Mouse (Mus musculus) hindbrain, embryonic 11.5 days (tissue): ENCODE results near the gene Itpr1. TPM values are rescaled to one million over a fixed set of nuclear protein-coding genes. Genes with fewer than 3 reads are reported as not detected.

ENCODE experiments used
- ATAC-seq: fragments of 200-750 bp; cut with Nextera tagmentation; 2 replicates; pipeline ENCODE4 v1.8.0; 2017; ENCODE audit warnings: mild to moderate bottlenecking, moderate TSS enrichment, moderate library complexity; ENCODE audit not compliant: low FRiP score
- DNase-seq: peaks from one replicate; pipeline ENCODE4 v3.0.0-alpha.2; 2015; ENCODE audit warnings: low spot score
- H3K27ac ChIP-seq: fragments of 300-500 bp; sonication (generic); 2 replicates; pipeline ENCODE4 v1.5.1; 2014; ENCODE audit warnings: mild to moderate bottlenecking, low read depth, low read length
- H3K27me3 ChIP-seq: fragments of 300-500 bp; sonication (generic); 2 replicates; pipeline ENCODE4 v1.6.1; 2014; ENCODE audit warnings: mild to moderate bottlenecking, low read length, moderate library complexity, mixed read lengths; ENCODE audit not compliant: control insufficient read depth, insufficient read depth
- H3K36me3 ChIP-seq: fragments of 300-500 bp; sonication (generic); 2 replicates; pipeline ENCODE4 v1.6.1; 2014; ENCODE audit warnings: mild to moderate bottlenecking, low read length, moderate library complexity, mixed read lengths; ENCODE audit not compliant: control insufficient read depth, insufficient read depth
- H3K4me1 ChIP-seq: fragments of 300-500 bp; sonication (generic); replicated peaks from 2 replicates; pipeline ENCODE4 v1.6.1; 2014; ENCODE audit warnings: low read length, mixed read lengths; ENCODE audit not compliant: control insufficient read depth, insufficient read depth
- H3K4me2 ChIP-seq: fragments of 300-500 bp; sonication (generic); replicated peaks from 2 replicates; pipeline ENCODE4 v1.6.1; 2014; ENCODE audit warnings: mild to moderate bottlenecking, low read depth, low read length
- H3K4me3 ChIP-seq: fragments of 300-500 bp; sonication (generic); 2 replicates; pipeline ENCODE4 v1.5.1; 2014; ENCODE audit warnings: low read depth, low read length
- H3K9ac ChIP-seq: fragments of 300-500 bp; sonication (generic); 2 replicates; pipeline ENCODE4 v1.6.1; 2014; ENCODE audit warnings: low read depth, low read length
- H3K9me3 ChIP-seq: fragments of 300-500 bp; sonication (generic); 2 replicates; pipeline ENCODE4 v1.6.1; 2016; ENCODE audit warnings: low read length; ENCODE audit not compliant: control insufficient read depth
- WGBS: fragments of 180-500 bp; shearing (Covaris S2); extraction: QIAGEN DNeasy Blood & Tissue Kit; methylation state at CpG from one replicate; pipeline ENCODE4 v1.1.7; 2014; 5-methylcytosine and 5-hydroxymethylcytosine counted together
- polyA plus RNA-seq: library from polyadenylated mRNA; unstranded; fragments of >200 nt; fragmentation: Nextera tagmentation; extraction: Ambion mirVana; gene quantifications from 2 replicates; pipeline ENCODE4 v1.2.1, GENCODE M21; 2014

The Itpr1 gene
- polyA plus RNA-seq, 1 experiment from 2014 or later = 9.6 TPM

DNA sequence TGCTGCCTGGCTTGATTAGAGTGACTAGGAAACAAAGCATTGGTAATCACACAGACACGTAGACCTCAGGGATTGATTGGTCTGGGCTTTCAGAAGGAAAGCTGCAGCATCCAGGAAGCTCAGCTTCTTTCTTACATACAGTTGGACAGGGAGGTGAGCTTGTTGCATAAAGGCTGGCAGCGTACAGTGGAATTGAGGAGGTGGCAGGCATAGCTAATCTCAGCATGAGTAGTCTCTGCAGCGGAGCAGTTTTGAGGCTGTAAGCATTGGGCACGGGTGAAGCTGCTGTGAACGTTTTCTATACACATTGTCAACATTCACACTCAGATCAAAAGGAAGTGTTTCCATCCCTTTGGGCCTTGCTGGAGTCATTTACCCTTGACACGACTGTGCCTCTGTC lies 124.4 kb downstream of the Itpr1 start:
- WGBS = 78% methylated on average over 6 of the region's 6 CpGs
- DNase-seq = no peak
- no peaks in the 10 kb centered on the region for H3K27me3 ChIP-seq
- ATAC-seq = no peak
- no peak overlapping the region for H3K4me3 ChIP-seq
- no peak overlapping the region for H3K27ac ChIP-seq
- no peaks in the 10 kb centered on the region for H3K36me3 ChIP-seq
- H3K4me2 ChIP-seq = no peak overlapping the region
- H3K4me1 ChIP-seq = no peaks in the 10 kb centered on the region
- H3K9ac ChIP-seq = no peak overlapping the region
- H3K9me3 ChIP-seq = no peaks in the 10 kb centered on the region

DNA sequence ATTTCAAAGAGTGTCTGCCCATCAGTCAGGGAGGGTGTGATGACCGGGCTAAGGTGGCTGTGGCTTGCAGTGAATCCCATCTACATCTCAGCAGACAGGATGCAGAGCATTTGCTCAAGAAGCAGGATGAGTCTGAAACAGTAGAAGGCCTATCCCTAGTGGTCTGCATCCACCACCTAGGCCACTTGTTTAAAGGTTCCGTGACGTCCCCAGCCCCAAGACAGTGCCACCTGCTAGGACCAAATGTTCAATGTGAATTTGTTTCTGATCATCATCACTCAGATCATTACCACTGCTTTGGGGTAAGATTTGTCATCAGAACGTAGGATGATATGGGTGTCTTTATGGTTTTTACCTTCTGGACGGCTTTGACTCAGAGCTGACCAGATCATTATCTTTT lies 125.5 kb downstream of the Itpr1 start:
- no peak overlapping the region for H3K9ac ChIP-seq
- H3K4me3 ChIP-seq = no peak overlapping the region
- H3K9me3 ChIP-seq = no peaks in the 10 kb centered on the region
- 93% methylated on average over 5 of the region's 5 CpGs for WGBS
- no peaks in the 10 kb centered on the region for H3K36me3 ChIP-seq
- H3K4me1 ChIP-seq = no peaks in the 10 kb centered on the region
- H3K27ac ChIP-seq = no peak overlapping the region
- ATAC-seq (no peak), DNase-seq (no peak)
- H3K27me3 ChIP-seq = no peaks in the 10 kb centered on the region
- no peak overlapping the region for H3K4me2 ChIP-seq

DNA sequence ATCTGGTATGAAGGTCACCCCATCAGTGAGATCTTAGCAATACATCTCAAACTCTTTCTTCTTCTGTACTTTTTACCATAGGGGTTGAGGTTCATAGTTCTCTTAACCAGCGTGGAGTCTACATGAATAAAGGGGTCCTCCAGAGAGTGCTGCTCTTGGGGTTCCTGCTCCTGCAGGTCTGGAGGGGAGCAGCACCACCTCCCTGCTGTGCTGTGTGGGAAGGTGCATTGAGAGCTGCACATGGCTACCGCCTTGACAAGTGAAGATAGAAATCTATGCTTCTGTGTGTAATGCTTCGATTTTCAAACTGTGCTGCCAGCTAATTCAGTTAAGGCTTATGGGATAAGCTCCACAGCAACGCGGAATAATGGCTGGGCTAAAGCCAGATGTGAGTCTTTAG lies 130.1 kb downstream of the Itpr1 start:
- WGBS = 80% methylated on average over 5 of the region's 5 CpGs
- Histone ChIP-seq H3K27ac (no peak overlapping the region), H3K9me3 (no peaks in the 10 kb centered on the region), H3K4me1 (no peaks in the 10 kb centered on the region), H3K36me3 (no peaks in the 10 kb centered on the region), H3K4me3 (no peak overlapping the region), H3K9ac (no peak overlapping the region), H3K4me2 (no peak overlapping the region), H3K27me3 (no peaks in the 10 kb centered on the region)
- no peak for DNase-seq
- no peak for ATAC-seq

DNA sequence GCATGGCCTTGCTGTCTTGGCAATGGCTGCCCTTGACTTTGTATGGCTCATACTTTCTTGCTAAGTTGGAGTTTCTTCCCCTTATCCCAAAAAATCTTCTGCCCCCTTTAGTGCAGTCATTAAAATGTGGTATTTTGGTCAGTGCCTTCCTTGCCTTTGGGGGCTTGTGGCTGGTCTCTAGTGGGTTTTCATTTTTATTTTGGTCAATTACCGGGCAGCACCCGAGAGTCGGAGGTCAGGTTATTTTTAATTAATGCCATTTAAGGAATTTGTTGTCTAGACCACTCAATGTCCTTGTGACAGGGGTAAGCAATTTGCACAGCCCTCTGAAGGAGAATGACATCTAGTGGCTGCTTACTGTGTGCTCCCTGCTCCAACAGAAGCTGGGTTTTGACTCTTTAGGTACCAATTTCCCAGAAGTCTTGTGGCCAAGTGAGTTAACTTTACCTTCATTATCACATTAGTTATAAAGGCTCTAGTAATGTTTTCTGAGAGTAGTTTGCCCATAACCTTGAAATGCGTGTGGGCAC lies 130.9 kb downstream of the Itpr1 start:
- H3K9me3 ChIP-seq = no peaks in the 10 kb centered on the region
- no peak overlapping the region for H3K9ac ChIP-seq
- 85% methylated on average over 4 of the region's 4 CpGs for WGBS
- no peak overlapping the region for H3K4me3 ChIP-seq
- no peak overlapping the region for H3K4me2 ChIP-seq
- no peak overlapping the region for H3K27ac ChIP-seq
- DNase-seq (no peak), ATAC-seq (no peak)
- no peaks in the 10 kb centered on the region for H3K36me3 ChIP-seq
- no peaks in the 10 kb centered on the region for H3K4me1 ChIP-seq
- no peaks in the 10 kb centered on the region for H3K27me3 ChIP-seq

DNA sequence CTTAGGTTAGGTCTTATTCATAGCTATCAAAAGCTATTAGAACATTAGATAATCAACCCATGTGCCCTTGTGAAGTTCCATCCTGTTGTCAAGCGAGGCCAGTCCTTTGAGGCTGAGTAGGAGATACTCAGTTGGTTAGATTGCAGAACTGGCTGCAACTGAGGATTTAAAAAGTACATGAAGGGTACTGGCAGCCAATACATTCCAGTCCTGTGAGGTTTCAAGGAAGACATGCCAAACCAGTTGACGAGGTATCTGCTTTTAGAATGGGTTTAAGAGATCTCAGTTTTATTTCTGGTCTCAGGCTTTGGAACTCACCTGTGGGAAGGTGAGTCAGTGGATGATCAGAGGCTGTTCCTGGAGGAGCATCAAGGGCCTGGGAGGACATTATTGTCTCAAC lies 137.9 kb downstream of the Itpr1 start:
- WGBS = 81% methylated on average over 2 of the region's 2 CpGs
- DNase-seq = no peak
- no peak for ATAC-seq
- no peaks in the 10 kb centered on the region for H3K9me3 ChIP-seq
- no peaks in the 10 kb centered on the region for H3K36me3 ChIP-seq
- no peak overlapping the region for H3K4me3 ChIP-seq
- no peak overlapping the region for H3K27ac ChIP-seq
- no peak overlapping the region for H3K9ac ChIP-seq
- H3K4me1 ChIP-seq = no peaks in the 10 kb centered on the region
- H3K27me3 ChIP-seq = no peaks in the 10 kb centered on the region
- no peak overlapping the region for H3K4me2 ChIP-seq

DNA sequence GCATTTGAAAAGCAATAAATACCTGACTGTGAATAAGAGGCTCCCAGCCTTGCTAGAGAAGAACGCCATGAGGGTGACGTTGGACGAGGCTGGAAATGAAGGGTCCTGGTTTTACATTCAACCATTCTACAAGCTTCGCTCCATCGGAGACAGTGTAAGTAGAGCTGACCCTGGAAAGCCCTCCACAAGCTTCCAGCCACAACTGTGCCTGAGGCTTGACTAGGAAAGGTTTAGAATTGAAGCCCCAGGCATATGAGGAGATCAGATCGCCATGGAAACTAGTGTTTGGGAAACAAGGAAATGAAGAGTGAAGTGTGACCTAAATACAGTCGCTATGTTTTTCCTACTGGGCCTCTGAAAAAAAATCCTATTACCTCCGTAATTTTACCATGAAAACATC lies 139.1 kb downstream of the Itpr1 start:
- Histone ChIP-seq H3K4me1 (no peaks in the 10 kb centered on the region), H3K4me2 (no peak overlapping the region), H3K9ac (no peak overlapping the region), H3K27ac (no peak overlapping the region), H3K9me3 (no peaks in the 10 kb centered on the region), H3K36me3 (no peaks in the 10 kb centered on the region), H3K27me3 (no peaks in the 10 kb centered on the region), H3K4me3 (no peak overlapping the region)
- DNase-seq = no peak
- no peak for ATAC-seq
- 85% methylated on average over 8 of the region's 8 CpGs for WGBS

DNA sequence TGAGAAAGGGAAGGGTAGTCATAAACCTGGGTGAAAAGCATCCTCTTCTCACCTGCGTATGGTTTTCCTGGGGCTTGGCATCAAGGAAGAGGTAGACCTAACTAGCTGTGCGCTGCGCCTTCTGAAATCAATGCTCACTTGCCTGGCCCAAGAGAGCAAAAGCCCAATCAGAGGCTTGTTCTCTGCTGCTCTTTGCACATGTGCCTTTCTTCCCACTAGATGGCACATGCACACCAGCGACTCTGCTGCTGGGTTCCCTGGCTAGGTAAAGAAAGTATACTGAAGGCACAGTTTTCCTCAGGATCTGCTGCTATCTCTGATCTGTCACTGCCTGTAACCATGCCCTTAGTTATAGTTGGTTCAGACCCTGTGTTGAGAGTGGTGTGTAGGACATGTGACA lies 154.5 kb downstream of the Itpr1 start:
- Histone ChIP-seq H3K4me1 (no peaks in the 10 kb centered on the region), H3K27me3 (no peaks in the 10 kb centered on the region), H3K4me3 (no peak overlapping the region), H3K27ac (no peak overlapping the region), H3K9me3 (no peaks in the 10 kb centered on the region), H3K4me2 (no peak overlapping the region), H3K9ac (no peak overlapping the region), H3K36me3 (no peaks in the 10 kb centered on the region)
- WGBS = 83% methylated on average over 4 of the region's 4 CpGs
- no peak for ATAC-seq
- DNase-seq = peak; percentile 10

DNA sequence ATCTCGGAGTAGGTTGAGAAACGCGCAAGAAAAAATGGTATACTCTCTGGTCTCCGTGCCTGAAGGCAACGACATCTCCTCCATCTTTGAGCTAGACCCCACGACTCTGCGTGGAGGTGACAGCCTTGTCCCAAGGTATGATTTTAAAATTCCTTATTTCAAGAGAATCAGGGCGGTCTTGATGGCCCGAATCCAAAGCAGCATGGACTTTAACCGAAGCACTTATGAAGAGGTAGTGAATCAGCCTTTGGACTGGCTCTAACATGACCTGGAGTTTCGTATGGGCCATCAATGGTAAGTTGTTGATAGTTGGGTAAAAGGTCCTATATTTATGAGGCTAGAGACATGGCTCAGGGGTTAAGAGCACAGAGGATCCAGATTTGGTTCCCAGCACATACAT lies 156.1 kb downstream of the Itpr1 start:
- Histone ChIP-seq H3K9me3 (no peaks in the 10 kb centered on the region), H3K27me3 (no peaks in the 10 kb centered on the region), H3K9ac (no peak overlapping the region), H3K4me1 (no peaks in the 10 kb centered on the region), H3K4me3 (no peak overlapping the region), H3K27ac (no peak overlapping the region), H3K4me2 (no peak overlapping the region), H3K36me3 (no peaks in the 10 kb centered on the region)
- 95% methylated on average over 11 of the region's 11 CpGs for WGBS
- DNase-seq = no peak
- ATAC-seq = no peak

DNA sequence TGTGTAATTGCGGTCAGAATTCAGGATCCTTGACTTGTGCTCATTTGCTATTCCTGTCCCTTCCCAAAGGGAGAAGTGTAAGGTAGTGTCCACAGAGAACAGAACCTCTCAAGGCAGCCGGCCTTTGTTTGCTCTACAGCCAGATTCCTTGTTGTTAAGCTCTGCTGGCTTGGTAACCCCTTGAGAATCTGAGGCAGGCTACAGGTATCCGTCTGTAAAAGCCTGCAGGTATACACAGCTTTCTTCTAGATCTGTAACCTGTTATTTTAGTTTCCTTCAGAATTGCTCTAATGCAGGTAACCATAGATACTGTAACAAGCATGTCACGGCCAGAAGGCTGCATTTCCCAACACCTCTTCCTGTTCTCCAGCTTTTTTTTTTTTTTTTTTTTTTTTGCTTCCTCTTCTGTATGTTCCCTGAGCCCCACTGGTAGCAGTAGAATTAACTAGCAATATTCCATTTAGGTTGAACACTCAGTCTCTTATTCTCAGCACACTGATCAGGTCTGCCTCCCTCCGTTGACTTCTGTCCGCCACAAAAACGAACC lies 158.5 kb downstream of the Itpr1 start:
- DNase-seq = no peak
- Histone ChIP-seq H3K4me1 (no peaks in the 10 kb centered on the region), H3K9ac (no peak overlapping the region), H3K4me2 (no peak overlapping the region), H3K4me3 (no peak overlapping the region), H3K36me3 (no peaks in the 10 kb centered on the region), H3K27me3 (no peaks in the 10 kb centered on the region), H3K27ac (no peak overlapping the region), H3K9me3 (no peaks in the 10 kb centered on the region)
- ATAC-seq = no peak
- 94% methylated on average over 7 of the region's 7 CpGs for WGBS
